Mouse (Mus musculus): ENCODE data around the gene C2.

DNA sequence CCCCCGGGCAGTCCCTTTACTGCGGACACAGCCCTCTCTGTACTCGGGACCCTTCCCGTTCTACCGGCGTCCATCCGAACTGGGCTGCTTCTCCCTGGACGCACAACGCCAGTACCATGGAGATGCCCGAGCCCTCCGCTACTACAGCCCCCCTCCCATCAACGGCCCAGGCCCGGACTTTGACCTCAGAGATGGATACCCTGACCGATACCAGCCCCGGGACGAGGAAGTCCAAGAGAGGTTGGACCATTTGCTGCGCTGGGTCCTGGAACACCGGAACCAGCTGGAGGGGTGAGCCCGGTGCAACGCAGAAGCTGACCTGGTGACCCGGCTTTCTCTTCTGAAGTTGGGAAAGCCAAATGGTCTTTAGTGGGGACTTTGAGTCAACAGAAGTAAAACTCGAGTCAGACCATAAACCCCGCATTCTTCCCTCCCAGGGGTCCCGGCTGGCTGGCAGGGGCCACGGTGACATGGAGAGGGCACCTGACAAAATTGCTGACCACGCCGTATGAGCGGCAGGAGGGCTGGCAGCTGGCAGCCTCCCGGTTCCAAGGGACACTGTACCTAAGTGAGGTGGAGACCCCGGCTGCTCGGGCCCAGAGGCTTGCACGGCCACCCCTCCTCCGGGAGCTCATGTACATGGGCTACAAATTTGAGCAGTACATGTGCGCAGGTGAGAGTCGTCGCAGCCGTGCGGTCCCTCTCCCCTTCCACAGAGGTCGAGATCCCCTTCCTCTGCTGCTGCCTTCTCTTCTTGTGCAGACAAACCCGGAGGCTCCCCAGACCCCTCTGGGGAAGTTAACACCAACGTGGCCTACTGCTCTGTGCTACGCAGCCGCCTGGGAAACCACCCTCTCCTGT lies 60.4 kb downstream of the C2 start:
- no peak for TF ChIP-seq CTCF (IDR thresholded peaks at IDR 0.05; ENCODE audit: low read depth)
- no peak for TF ChIP-seq EP300 (IDR thresholded peaks at IDR 0.05; ENCODE audit: low read depth)

All from heart, postnatal 0 days (tissue).